Comparison of ENCODE assay signal across 12 mouse cellular contexts in the genomic region with DNA sequence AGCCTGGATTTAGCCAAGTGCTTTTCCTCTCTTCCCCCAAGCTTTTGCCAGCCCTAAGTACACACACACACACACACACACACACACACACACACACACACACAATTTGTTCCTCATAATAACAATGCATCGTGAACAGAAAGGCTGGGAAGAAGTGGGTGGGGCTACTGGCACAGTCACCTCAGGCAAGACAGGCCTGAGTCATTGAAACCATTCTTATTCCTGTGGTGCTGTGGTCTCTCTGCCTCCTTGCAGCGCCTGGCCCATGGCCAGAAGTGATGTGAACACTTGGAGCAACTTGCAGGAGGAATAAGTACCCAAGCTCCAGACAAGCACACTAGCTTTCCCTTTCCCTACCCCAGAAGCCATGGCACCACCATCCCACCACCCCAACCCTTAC. TPM values are rescaled to one million over a fixed set of nuclear protein-coding genes. Genes with fewer than 3 reads are reported as not detected.
DNase-seq lines count a peak whose midpoint lies in the region; ATAC-seq and TF ChIP-seq lines count a peak whose summit lies in the region.
"Had no signal": no experiment of that assay in that cellular context is flagged by ENCODE, and none has a peak within 500 bp of the region (broad histone marks: within the 10 kb centered on the region; RNA-seq: fewer than 3 reads in every experiment).

No protein-coding gene starts in this region.

- no peak for TF ChIP-seq EP300 in lung, postnatal 0 days (IDR thresholded peaks at IDR 0.05)

- no peak for TF ChIP-seq POLR2A in brain, embryonic 14.5 days (IDR thresholded peaks at IDR 0.05; ENCODE audit: borderline replicate concordance, extremely low read depth, insufficient read depth, insufficient read length, poor library complexity, severe bottlenecking)

- H3K4me1 ChIP-seq in heart, embryonic 10.5 days = no peaks in the 10 kb centered on the region
- no peaks in the 10 kb centered on the region for H3K4me1 ChIP-seq in lung, postnatal 0 days (ENCODE audit: insufficient read depth, low read depth, low read length)

- 48% methylated on average over 2 of the region's 2 CpGs for WGBS in heart, embryonic 10.5 days
- WGBS in lung, postnatal 0 days = 14% methylated on average over 2 of the region's 2 CpGs

- no peak overlapping the region for H3K27ac ChIP-seq in heart, embryonic 10.5 days
- no peak overlapping the region for H3K27ac ChIP-seq in lung, postnatal 0 days (ENCODE audit: low read length)

- peak; percentile 38; the same call in 1 of the 2 replicates for ATAC-seq in lung, postnatal 0 days
- ATAC-seq: midbrain, embryonic 16.5 days had no signal

- H3K4me3 ChIP-seq in heart, embryonic 10.5 days = no peak overlapping the region
- no peak overlapping the region for H3K4me3 ChIP-seq in lung, postnatal 0 days (ENCODE audit: low read depth, low read length)

- no peaks in the 10 kb centered on the region for H3K27me3 ChIP-seq in heart, embryonic 10.5 days (ENCODE audit: insufficient read depth, poor library complexity, severe bottlenecking)
- H3K27me3 ChIP-seq in lung, postnatal 0 days (replicated peaks; ENCODE audit: insufficient read depth, low read length) = no peaks in the 10 kb centered on the region

- H3K36me3 ChIP-seq in heart, embryonic 10.5 days = no peaks in the 10 kb centered on the region
- H3K36me3 ChIP-seq in lung, postnatal 0 days (ENCODE audit: insufficient read depth, low read length) = no peaks in the 10 kb centered on the region
- H3K36me3 ChIP-seq: G1E had no signal

- peak; percentile 93 for DNase-seq in heart, adult 11 months
- DNase-seq in heart, embryonic 10.5 days (ENCODE audit: low spot score) = no peak
- peak; percentile 92 for DNase-seq in 416B (ENCODE audit: low read depth)
- peak; percentile 77 for DNase-seq in brain, embryonic 14.5 days (ENCODE audit: low read depth)
- peak; percentile 35 for DNase-seq in lung, postnatal 0 days (ENCODE audit: low spot score)
- DNase-seq in spleen, adult 12 weeks (ENCODE audit: low spot score) = no peak
- no peak for DNase-seq in adrenal gland, postnatal 25 days
- no peak for DNase-seq in yolk sac, embryonic 10.5 days (ENCODE audit: low spot score)
- DNase-seq: cerebellum, adult 8-10 months had no signal

- no peak overlapping the region for H3K4me2 ChIP-seq in lung, postnatal 0 days (replicated peaks; ENCODE audit: low read depth, low read length)

- H3K9me3 ChIP-seq in heart, embryonic 10.5 days = no peaks in the 10 kb centered on the region
- no peaks in the 10 kb centered on the region for H3K9me3 ChIP-seq in lung, postnatal 0 days (ENCODE audit: low read length)
- H3K9me3 ChIP-seq: G1E had no signal

- no peak for TF ChIP-seq CTCF in brain, embryonic 14.5 days (IDR thresholded peaks at IDR 0.05; ENCODE audit: borderline replicate concordance, extremely low read depth, insufficient read depth, insufficient read length)
- TF ChIP-seq CTCF in lung, postnatal 0 days (IDR thresholded peaks at IDR 0.05) = no peak

- H3K9ac ChIP-seq in lung, postnatal 0 days (replicated peaks; ENCODE audit: low read depth) = no peak overlapping the region

RNA-seq across cellular contexts. Expression of a gene that starts 34.2 kb away (rescaled TPM):
- polyA plus RNA-seq in heart, embryonic 10.5 days (2016; fragmentation: Nextera tagmentation; extraction: Ambion mirVana) = 0.08 TPM in 1 of 2 replicates, not detected in the other
- 0.09 and 0.15 TPM in 2 replicates for polyA plus RNA-seq in brain, embryonic 14.5 days (2012; rRNA removed)
- polyA plus RNA-seq in lung, postnatal 0 days (2015; fragmentation: Nextera tagmentation; extraction: Ambion mirVana) = not detected in 2 replicates
- 1.7 and 2.9 TPM in 2 replicates for total RNA-seq in adrenal gland, postnatal 25 days (2021)
- polyA plus RNA-seq: G1E; limb, embryonic 11.5 days had no signal

RNA-seq across cellular contexts. Expression of a gene that starts 51.3 kb away (rescaled TPM):
- polyA plus RNA-seq in heart, embryonic 10.5 days (2016; fragmentation: Nextera tagmentation; extraction: Ambion mirVana) = 10.5 and 13.3 TPM in 2 replicates
- 34.6 and 47.3 TPM in 2 replicates for polyA plus RNA-seq in brain, embryonic 14.5 days (2012; rRNA removed)
- 15.8 and 17.8 TPM in 2 replicates for polyA plus RNA-seq in lung, postnatal 0 days (2015; fragmentation: Nextera tagmentation; extraction: Ambion mirVana)
- total RNA-seq in adrenal gland, postnatal 25 days (2021) = 25.3 and 25.4 TPM in 2 replicates

Comparison
In these comparisons a context has a peak if more than half of its experiments do, and no peak if none do; other contexts are left out.
1. DNase-seq: peak in heart, adult 11 months (single experiment), 416B (single experiment), brain, embryonic 14.5 days (single experiment) and lung, postnatal 0 days (single experiment); none in heart, embryonic 10.5 days (single experiment), spleen, adult 12 weeks (single experiment), adrenal gland, postnatal 25 days (single experiment) and yolk sac, embryonic 10.5 days (single experiment).